Mouse (Mus musculus) heart, adult 18-20 months (tissue): ENCODE results near the gene Scpep1. TPM values are rescaled to one million over a fixed set of nuclear protein-coding genes. Genes with fewer than 3 reads are reported as not detected.

Experiments used
- total RNA-seq, 2 experiments: library from RNA; stranded (reverse); gene quantifications; 2 replicates each; pipeline ENCODE4 v1.2.3; 2021

The Scpep1 gene
- total RNA-seq, 2 experiments from 2014 or later, result 13.1 to 17.2 TPM

Other genes starting within 250 kb of the Scpep1 start
- gene Msi2, start 237.0 kb downstream of the Scpep1 start, total RNA-seq, result 100 to 1,000 TPM; 179 to 203 TPM
- gene Akap1, start 90.9 kb downstream of the Scpep1 start, total RNA-seq, result 100 to 1,000 TPM; 147 to 157 TPM
- not detected for gene Elobl, start 11.5 kb upstream of the Scpep1 start, total RNA-seq
- gene Coil, start 14.8 kb upstream of the Scpep1 start, total RNA-seq, result 1 to 10 TPM; 4.8 to 4.9 TPM
- 10 to 100 TPM; 21.8 to 26.1 TPM for gene Trim25, start 43.9 kb upstream of the Scpep1 start, total RNA-seq
- 1 to 10 TPM; 8.6 to 10.0 TPM for gene Dgke, start 111.4 kb upstream of the Scpep1 start, total RNA-seq
- gene Gm525, start 118.4 kb upstream of the Scpep1 start, total RNA-seq, result not detected